Mouse (Mus musculus): ENCODE measurements at regions not wholly inside any gene's neighbourhood (a gene's known extent, or its start where the extent isn't known, plus 50 kb on each side); places are given as distances from the start of the nearest gene placed in this dataset.

DNA sequence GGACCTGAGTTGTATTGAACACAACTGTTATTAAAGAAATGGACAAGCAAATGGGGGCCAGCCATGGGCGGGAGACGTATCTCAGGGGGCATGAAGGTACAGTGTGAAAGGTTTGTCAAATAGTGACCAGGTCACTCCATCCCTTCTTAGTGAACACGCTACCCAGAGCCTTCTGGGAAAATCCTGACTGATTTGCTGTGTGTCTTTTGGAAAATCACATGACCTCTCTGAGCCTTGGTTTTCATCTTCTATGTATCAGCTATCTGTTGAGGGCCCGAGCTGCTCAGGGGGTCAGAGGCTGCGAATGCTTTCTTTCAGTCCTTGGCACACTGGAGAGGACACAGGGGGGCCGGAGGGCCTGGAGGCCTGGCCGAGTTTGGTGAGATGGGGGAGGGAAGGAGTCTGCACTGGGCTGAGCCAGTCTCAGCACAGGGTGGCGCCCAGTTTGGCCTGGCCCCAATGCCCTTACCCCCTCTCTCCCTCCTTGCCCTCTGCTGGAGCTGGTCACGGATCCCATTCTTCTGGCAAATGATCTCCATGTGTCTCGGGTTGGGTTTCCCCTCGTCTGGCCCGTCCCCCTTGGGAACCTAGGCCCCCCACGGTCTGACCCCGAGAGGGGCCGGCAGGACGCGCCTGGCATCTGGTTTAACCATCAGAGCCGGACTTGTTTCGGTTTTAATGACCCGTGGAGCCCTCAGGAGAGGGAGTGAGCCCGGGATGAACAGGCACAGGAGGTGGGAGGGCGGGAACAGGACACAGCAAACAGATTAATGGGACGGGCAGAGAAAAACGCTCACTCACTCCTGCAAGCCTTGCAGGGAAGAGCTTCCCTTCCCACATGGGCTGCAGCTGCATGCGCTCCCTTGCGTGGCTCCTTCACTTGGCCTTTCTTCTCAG is 113.7 kb downstream of the Mn1 start:
- TF ChIP-seq CTCF (conservative IDR thresholded peaks at IDR 0.05; ENCODE audit: low read length), result no peak
- TF ChIP-seq POU5F1 (IDR thresholded peaks at IDR 0.05; ENCODE audit: borderline replicate concordance, low read length), result no peak
